Mouse (Mus musculus) kidney, adult 2 months (tissue): ENCODE data around the gene Higd1a.

ENCODE experiments used
- CTCF ChIP-seq: fragments of 200-500 bp; conservative IDR thresholded peaks from 2 replicates; pipeline ENCODE4 v1.5.1; 2011; ENCODE audit warnings: low read depth, mild to moderate bottlenecking, control low read depth, low read length, moderate library complexity, mixed read lengths; ENCODE audit not compliant: insufficient read depth, insufficient read length
- POLR2A ChIP-seq: fragments of 200-500 bp; IDR thresholded peaks from one replicate; pipeline ENCODE4 v1.6.1; 2011; ENCODE audit warnings: low read depth, low read length, control low read depth

GRCm38 (mm10) chr9:121872062-121872683, 14.0 kb upstream of the Higd1a start:
- TF ChIP-seq CTCF (no peak), POLR2A (no peak)
